Mouse (Mus musculus): ENCODE data around the gene Vax2. TPM values are rescaled to one million over a fixed set of nuclear protein-coding genes. Genes with fewer than 3 reads are reported as not detected.
A peak's percentile ranks its signal among the peaks of the same experiment; 100 is the strongest.

Gene Vax2
- not detected for total RNA-seq (2021)
- long read RNA-seq, experiment 1 = 0 reads
- long read RNA-seq, experiment 2 = 0 reads

- DNase-seq = peak in 1 of 2 experiments; percentile 71
- intact Hi-C loops (cut with DNase I) = no loop called here
Observed at GRCm38 (mm10) chr6:83711067-83711675, at the start of gene Vax2. Gene Vax2 (plus strand): TSS chr6:83711264.

GRCm38 (mm10) chr6:83665009-83665408 lies 46.1 kb upstream of the Vax2 start:
- no peak for DNase-seq
- intact Hi-C loops (cut with DNase I) = no loop called here

GRCm38 (mm10) chr6:83673395-83673794 lies 37.7 kb upstream of the Vax2 start:
- intact Hi-C loops (cut with DNase I) = loop anchor here (2.0 to 10.0 kb wide), 2 partner anchors 91 to 319 kb away; no protein-coding TSS in a partner anchor
- peak; percentile 21 to 37 for DNase-seq

- DNase-seq = no peak
- intact Hi-C loops (cut with DNase I) = loop anchor here (10.0 kb wide), 1 partner anchor 323 kb away; no protein-coding TSS in a partner anchor
Observed at GRCm38 (mm10) chr6:83677757-83678156, 33.3 kb upstream of the Vax2 start, which contains the start of gene Cd207. Gene Cd207 (minus strand): TSS chr6:83677857.

GRCm38 (mm10) chr6:83689374-83689773 lies 21.7 kb upstream of the Vax2 start:
- intact Hi-C loops (cut with DNase I) = no loop called here
- no peak for DNase-seq

GRCm38 (mm10) chr6:83690277-83690676 lies 20.8 kb upstream of the Vax2 start:
- no peak for DNase-seq
- intact Hi-C loops (cut with DNase I) = loop anchor here (5.0 kb wide), 1 partner anchor 57 kb away; no protein-coding TSS in a partner anchor

GRCm38 (mm10) chr6:83690936-83691335 lies 20.1 kb upstream of the Vax2 start:
- no peak for DNase-seq
- intact Hi-C loops (cut with DNase I) = loop anchor here (5.0 kb wide), 1 partner anchor 56 kb away; no protein-coding TSS in a partner anchor

GRCm38 (mm10) chr6:83692962-83693361 lies 18.1 kb upstream of the Vax2 start:
- intact Hi-C loops (cut with DNase I) = loop anchor here (5.0 kb wide), 1 partner anchor 54 kb away; no protein-coding TSS in a partner anchor

GRCm38 (mm10) chr6:83693835-83694234 lies 17.2 kb upstream of the Vax2 start:
- intact Hi-C loops (cut with DNase I) = loop anchor here (2.0 to 5.0 kb wide), 2 partner anchors 37 to 53 kb away; no protein-coding TSS in a partner anchor
- DNase-seq = no peak

More at GRCm38 (mm10) chr6:83692962-83693361, 18.1 kb upstream of the Vax2 start:
- no peak for DNase-seq

GRCm38 (mm10) chr6:83695731-83696130 lies 15.3 kb upstream of the Vax2 start:
- intact Hi-C loops (cut with DNase I) = loop anchor here (2.0 kb wide), 1 partner anchor 35 kb away; no protein-coding TSS in a partner anchor

GRCm38 (mm10) chr6:83696684-83697083 lies 14.4 kb upstream of the Vax2 start:
- DNase-seq = no peak
- intact Hi-C loops (cut with DNase I) = no loop called here

More at GRCm38 (mm10) chr6:83695731-83696130, 15.3 kb upstream of the Vax2 start:
- no peak for DNase-seq

GRCm38 (mm10) chr6:83697932-83698331 lies 13.1 kb upstream of the Vax2 start:
- no peak for DNase-seq
- intact Hi-C loops (cut with DNase I) = no loop called here

- no peak for DNase-seq
Observed at GRCm38 (mm10) chr6:83699971-83700370, 11.1 kb upstream of the Vax2 start.

GRCm38 (mm10) chr6:83701001-83701400 lies 10.1 kb upstream of the Vax2 start:
- no peak for DNase-seq
- intact Hi-C loops (cut with DNase I) = no loop called here

More at GRCm38 (mm10) chr6:83699971-83700370, 11.1 kb upstream of the Vax2 start:
- intact Hi-C loops (cut with DNase I) = no loop called here

- intact Hi-C loops (cut with DNase I) = no loop called here
Observed at GRCm38 (mm10) chr6:83702146-83702999, 8.7 kb upstream of the Vax2 start.

GRCm38 (mm10) chr6:83703000-83703721 lies 7.9 kb upstream of the Vax2 start:
- intact Hi-C loops (cut with DNase I) = no loop called here
- DNase-seq = no peak

More at GRCm38 (mm10) chr6:83702146-83702999, 8.7 kb upstream of the Vax2 start:
- no peak for DNase-seq

GRCm38 (mm10) chr6:83703722-83704078 lies 7.4 kb upstream of the Vax2 start:
- intact Hi-C loops (cut with DNase I) = no loop called here
- no peak for DNase-seq

- no peak for DNase-seq
- intact Hi-C loops (cut with DNase I) = no loop called here
Observed at GRCm38 (mm10) chr6:83704294-83704693, 6.8 kb upstream of the Vax2 start.

GRCm38 (mm10) chr6:83704701-83705100 lies 6.4 kb upstream of the Vax2 start:
- intact Hi-C loops (cut with DNase I) = no loop called here
- no peak for DNase-seq

- no peak for DNase-seq
- intact Hi-C loops (cut with DNase I) = no loop called here
Observed at GRCm38 (mm10) chr6:83707738-83708510, 3.1 kb upstream of the Vax2 start.

Measured in gastrocnemius, postnatal 36 days (tissue).